Mouse (Mus musculus): ENCODE measurements around the gene Crybg1. TPM values are rescaled to one million over a fixed set of nuclear protein-coding genes. Genes with fewer than 3 reads are reported as not detected.
A peak's percentile ranks its signal among the peaks of the same experiment; 100 is the strongest.
"Not testable (repeated sequence)": the region's sequence is repeated elsewhere in the genome, so short reads cannot be mapped to it uniquely, and the experiment has no call there.

Gene Crybg1
- polyA plus RNA-seq, 1 experiment from 2014 or later, result 0.14 TPM

DNA sequence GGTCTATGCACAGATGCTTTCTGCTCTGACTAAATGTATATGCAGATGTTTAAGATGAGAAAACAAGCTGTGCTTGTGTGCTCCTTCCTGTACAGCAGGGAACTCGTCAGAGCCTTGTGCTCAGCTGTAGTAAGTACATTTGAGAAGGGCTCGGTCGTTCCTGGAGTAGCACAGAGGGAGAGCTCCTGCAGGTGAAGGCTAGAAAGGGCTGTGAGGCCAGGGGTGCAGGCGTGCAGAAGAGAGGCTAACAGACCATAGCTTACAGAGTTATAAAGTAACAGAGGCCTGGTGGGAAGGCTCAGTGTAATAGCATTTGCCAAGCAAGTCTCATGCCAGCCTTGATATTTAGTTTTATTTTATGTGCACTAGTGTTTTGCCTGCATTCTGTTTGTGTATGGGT, 203.2 kb downstream of the Crybg1 start:
- no peak overlapping the region for H3K9ac ChIP-seq (ENCODE audit: low read depth, low read length)
- H3K9me3 ChIP-seq (replicated peaks; ENCODE audit: control insufficient read depth, low read length), result no peaks in the 10 kb centered on the region
- H3K36me3 ChIP-seq (ENCODE audit: control insufficient read depth, insufficient read depth, low read length), result no peaks in the 10 kb centered on the region
- no peak overlapping the region for H3K27ac ChIP-seq (ENCODE audit: low read depth, low read length)
- no peaks in the 10 kb centered on the region for H3K27me3 ChIP-seq (ENCODE audit: control insufficient read depth, insufficient read depth, low read length)
- ATAC-seq (replicated peaks; ENCODE audit: insufficient number of reproducible peaks, low FRiP score, low TSS enrichment), result no peak
- H3K4me2 ChIP-seq, result no peak overlapping the region
- no peak overlapping the region for H3K4me3 ChIP-seq (ENCODE audit: low read depth, low read length)
- WGBS (ENCODE audit: insufficient replicate concordance), result 75% methylated on average over 4 of the region's 4 CpGs
- H3K4me1 ChIP-seq (ENCODE audit: control insufficient read depth, insufficient read depth, low read length), result 0 out of 2 replicates have a peak, but pooled peaks cover 2% of the 10 kb centered on the region

DNA sequence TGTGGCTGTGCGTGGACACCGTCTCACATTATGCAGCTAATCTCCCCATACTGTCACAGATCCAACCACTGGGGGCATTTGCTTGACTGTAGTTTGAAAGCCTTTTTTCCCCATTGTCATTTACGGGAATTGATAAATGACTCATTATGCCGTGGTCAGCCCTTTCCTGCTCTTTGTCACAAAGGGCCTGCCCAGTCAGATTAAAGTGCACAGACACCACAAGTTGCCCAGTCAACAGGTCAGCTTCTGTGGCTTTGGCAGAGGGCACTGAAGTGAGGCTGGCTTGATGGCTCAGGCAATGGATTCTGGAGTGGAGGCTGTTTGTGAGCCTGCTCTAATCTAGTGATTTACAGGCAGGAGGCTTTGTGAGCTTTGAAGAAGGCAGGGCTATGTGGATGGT, 204.9 kb downstream of the Crybg1 start:
- no peak for ATAC-seq (replicated peaks; ENCODE audit: insufficient number of reproducible peaks, low FRiP score, low TSS enrichment)
- 0 out of 2 replicates have a peak, but pooled peaks cover 2% of the 10 kb centered on the region for H3K4me1 ChIP-seq (ENCODE audit: control insufficient read depth, insufficient read depth, low read length)
- 52% methylated on average over 4 of the region's 4 CpGs for WGBS (ENCODE audit: insufficient replicate concordance)
- H3K36me3 ChIP-seq (ENCODE audit: control insufficient read depth, insufficient read depth, low read length), result no peaks in the 10 kb centered on the region
- H3K4me2 ChIP-seq, result no peak overlapping the region
- no peak overlapping the region for H3K27ac ChIP-seq (ENCODE audit: low read depth, low read length)
- H3K9me3 ChIP-seq (replicated peaks; ENCODE audit: control insufficient read depth, low read length), result no peaks in the 10 kb centered on the region
- no peak overlapping the region for H3K9ac ChIP-seq (ENCODE audit: low read depth, low read length)
- no peaks in the 10 kb centered on the region for H3K27me3 ChIP-seq (ENCODE audit: control insufficient read depth, insufficient read depth, low read length)
- no peak overlapping the region for H3K4me3 ChIP-seq (ENCODE audit: low read depth, low read length)

DNA sequence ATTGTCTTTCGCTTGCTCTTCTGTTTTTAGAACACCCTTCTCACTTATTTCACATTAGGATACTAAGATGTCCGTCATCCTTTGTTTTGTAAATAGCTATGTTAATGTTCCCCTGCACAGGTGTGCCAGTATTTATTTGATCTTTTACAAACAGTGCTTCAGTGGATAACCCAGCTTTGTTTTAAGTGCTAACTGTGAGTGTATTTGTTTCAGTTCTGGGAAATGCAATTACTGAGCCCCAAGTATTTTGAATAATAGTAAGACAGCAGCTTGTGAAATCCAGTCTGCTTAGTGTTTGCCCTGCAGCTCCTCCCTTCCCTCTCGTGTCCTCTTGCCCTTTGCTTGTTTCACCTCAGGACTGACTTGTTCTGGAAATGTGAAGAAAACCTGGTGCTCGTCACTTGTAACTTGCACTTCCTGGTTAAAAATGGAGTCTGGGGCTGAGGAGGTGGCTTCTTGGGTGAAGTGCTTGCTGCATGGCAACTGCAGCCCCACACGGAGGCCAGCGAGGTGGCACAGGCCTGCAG, 209.5 kb downstream of the Crybg1 start:
- WGBS (ENCODE audit: insufficient replicate concordance), result 69% methylated on average over 6 of the region's 6 CpGs
- no peak overlapping the region for H3K4me2 ChIP-seq
- no peak overlapping the region for H3K9ac ChIP-seq (ENCODE audit: low read depth, low read length)
- no peak for ATAC-seq (replicated peaks; ENCODE audit: insufficient number of reproducible peaks, low FRiP score, low TSS enrichment)
- H3K9me3 ChIP-seq (replicated peaks; ENCODE audit: control insufficient read depth, low read length), result no peaks in the 10 kb centered on the region
- H3K27ac ChIP-seq (ENCODE audit: low read depth, low read length), result no peak overlapping the region
- H3K36me3 ChIP-seq (ENCODE audit: control insufficient read depth, insufficient read depth, low read length), result peaks cover 3% of the 10 kb centered on the region; the same call in 1 of the 2 replicates
- H3K4me3 ChIP-seq (ENCODE audit: low read depth, low read length), result no peak overlapping the region
- no peaks in the 10 kb centered on the region for H3K27me3 ChIP-seq (ENCODE audit: control insufficient read depth, insufficient read depth, low read length)
- no peaks in the 10 kb centered on the region for H3K4me1 ChIP-seq (ENCODE audit: control insufficient read depth, insufficient read depth, low read length)

DNA sequence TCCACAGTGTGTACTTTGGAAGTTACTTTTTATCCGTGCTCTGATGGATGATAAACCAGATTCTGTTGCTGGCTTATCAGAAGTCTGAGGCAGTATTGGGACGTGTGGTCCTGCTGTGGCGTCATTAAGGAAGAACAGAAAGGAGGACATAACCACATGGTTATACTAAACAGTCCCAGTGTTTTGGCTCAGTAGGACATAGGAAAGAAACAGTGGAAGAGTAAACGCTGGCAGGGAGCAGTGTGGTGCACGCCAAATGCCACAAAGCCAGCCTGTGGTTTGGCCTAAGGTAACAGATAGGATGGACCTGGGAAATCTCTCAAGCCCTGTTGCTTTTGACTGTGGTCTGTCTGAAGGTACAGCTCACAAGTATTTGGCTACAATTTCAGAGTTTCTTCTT, 220.1 kb downstream of the Crybg1 start:
- 69% methylated on average over 5 of the region's 5 CpGs for WGBS (ENCODE audit: insufficient replicate concordance)

DNA sequence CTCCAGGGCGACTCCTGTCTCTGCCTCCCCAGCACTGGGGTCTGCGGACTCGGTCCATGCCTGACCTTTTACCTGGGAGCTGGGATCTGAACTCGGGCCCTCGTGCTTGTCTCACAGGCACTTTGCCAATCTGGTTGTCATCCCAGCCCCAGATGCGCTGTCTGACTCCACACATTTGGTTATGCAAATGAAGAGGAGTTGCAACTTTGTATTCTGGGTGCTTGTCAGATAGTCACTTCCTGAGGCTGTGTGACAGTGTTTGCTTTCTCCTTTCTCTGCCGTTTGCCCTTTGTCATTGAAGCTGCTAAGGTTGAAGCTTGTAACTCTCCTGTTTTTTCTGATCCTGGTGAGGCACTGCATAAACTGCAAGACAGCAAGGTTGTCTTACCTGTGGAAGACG, 220.9 kb downstream of the Crybg1 start:
- Histone ChIP-seq H3K4me3 (ENCODE audit: low read depth, low read length) (no peak overlapping the region), H3K27ac (ENCODE audit: low read depth, low read length) (no peak overlapping the region), H3K36me3 (ENCODE audit: control insufficient read depth, insufficient read depth, low read length) (no peaks in the 10 kb centered on the region), H3K4me1 (ENCODE audit: control insufficient read depth, insufficient read depth, low read length) (0 out of 2 replicates have a peak, but pooled peaks cover 2% of the 10 kb centered on the region), H3K9ac (ENCODE audit: low read depth, low read length) (no peak overlapping the region), H3K9me3 (replicated peaks; ENCODE audit: control insufficient read depth, low read length) (no peaks in the 10 kb centered on the region), H3K27me3 (ENCODE audit: control insufficient read depth, insufficient read depth, low read length) (no peaks in the 10 kb centered on the region), H3K4me2 (no peak overlapping the region)
- 79% methylated on average over 8 of the region's 8 CpGs for WGBS (ENCODE audit: insufficient replicate concordance)
- no peak for ATAC-seq (replicated peaks; ENCODE audit: insufficient number of reproducible peaks, low FRiP score, low TSS enrichment)

More for the DNA sequence above, 220.1 kb downstream of the Crybg1 start:
- H3K27me3 ChIP-seq (ENCODE audit: control insufficient read depth, insufficient read depth, low read length), result no peaks in the 10 kb centered on the region
- no peak overlapping the region for H3K4me3 ChIP-seq (ENCODE audit: low read depth, low read length)
- H3K9ac ChIP-seq (ENCODE audit: low read depth, low read length), result no peak overlapping the region
- no peaks in the 10 kb centered on the region for H3K9me3 ChIP-seq (replicated peaks; ENCODE audit: control insufficient read depth, low read length)
- ATAC-seq (replicated peaks; ENCODE audit: insufficient number of reproducible peaks, low FRiP score, low TSS enrichment), result no peak
- no peak overlapping the region for H3K4me2 ChIP-seq
- no peak overlapping the region for H3K27ac ChIP-seq (ENCODE audit: low read depth, low read length)
- H3K36me3 ChIP-seq (ENCODE audit: control insufficient read depth, insufficient read depth, low read length), result no peaks in the 10 kb centered on the region
- H3K4me1 ChIP-seq (ENCODE audit: control insufficient read depth, insufficient read depth, low read length), result 0 out of 2 replicates have a peak, but pooled peaks cover 2% of the 10 kb centered on the region

DNA sequence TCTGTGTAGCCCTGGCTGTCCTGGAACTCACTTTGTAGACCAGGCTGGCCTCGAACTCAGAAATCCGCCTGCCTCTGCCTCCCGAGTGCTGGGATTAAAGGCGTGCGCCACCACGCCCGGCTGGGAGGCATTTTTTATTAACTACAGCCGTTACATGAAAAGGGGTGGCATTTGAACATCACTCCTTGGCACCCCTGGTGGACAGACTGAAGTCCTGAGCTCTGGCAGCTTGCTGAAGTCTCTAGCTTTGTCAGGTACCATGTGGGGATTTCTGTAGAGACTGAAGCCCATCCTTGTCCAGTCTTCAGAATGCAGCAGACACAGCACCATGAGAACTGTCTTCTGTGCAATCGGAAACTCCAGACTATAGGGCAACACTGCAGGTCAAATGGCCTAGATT, 222.9 kb downstream of the Crybg1 start:
- H3K36me3 ChIP-seq (ENCODE audit: control insufficient read depth, insufficient read depth, low read length); H3K9me3 ChIP-seq (replicated peaks; ENCODE audit: control insufficient read depth, low read length); H3K4me1 ChIP-seq (ENCODE audit: control insufficient read depth, insufficient read depth, low read length); H3K4me3 ChIP-seq (ENCODE audit: low read depth, low read length); ATAC-seq (replicated peaks; ENCODE audit: insufficient number of reproducible peaks, low FRiP score, low TSS enrichment); H3K27me3 ChIP-seq (ENCODE audit: control insufficient read depth, insufficient read depth, low read length); H3K27ac ChIP-seq (ENCODE audit: low read depth, low read length); H3K4me2 ChIP-seq; H3K9ac ChIP-seq (ENCODE audit: low read depth, low read length): not testable (repeated sequence)
- WGBS (ENCODE audit: insufficient replicate concordance), result 91% methylated on average over 8 of the region's 9 CpGs

DNA sequence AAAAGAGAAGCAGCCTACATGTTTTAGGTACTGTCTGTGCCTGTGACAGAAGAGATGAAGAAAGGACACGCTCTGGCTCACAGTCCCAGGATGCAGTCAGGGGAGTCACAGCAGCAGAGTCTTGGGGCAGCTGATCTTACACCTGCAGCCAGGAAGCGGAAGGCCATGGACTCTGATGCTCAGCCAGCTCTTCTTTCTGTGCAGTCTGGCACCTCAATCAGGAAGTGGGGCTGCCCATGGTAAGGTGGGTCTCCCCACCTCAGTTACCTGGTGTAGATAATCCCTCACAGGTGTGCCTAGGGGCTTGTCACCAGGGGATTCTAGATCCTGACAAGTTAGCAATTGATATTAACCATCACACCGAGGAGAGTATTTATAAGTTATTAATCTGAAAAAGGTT, 225.6 kb downstream of the Crybg1 start:
- Histone ChIP-seq H3K27me3 (ENCODE audit: control insufficient read depth, insufficient read depth, low read length) (no peaks in the 10 kb centered on the region), H3K4me2 (no peak overlapping the region), H3K27ac (ENCODE audit: low read depth, low read length) (no peak overlapping the region), H3K36me3 (ENCODE audit: control insufficient read depth, insufficient read depth, low read length) (no peaks in the 10 kb centered on the region), H3K9me3 (replicated peaks; ENCODE audit: control insufficient read depth, low read length) (no peaks in the 10 kb centered on the region), H3K4me1 (ENCODE audit: control insufficient read depth, insufficient read depth, low read length) (0 out of 2 replicates have a peak, but pooled peaks cover 2% of the 10 kb centered on the region), H3K4me3 (ENCODE audit: low read depth, low read length) (no peak overlapping the region), H3K9ac (ENCODE audit: low read depth, low read length) (no peak overlapping the region)
- WGBS (ENCODE audit: insufficient replicate concordance), result 89% methylated on average over 3 of the region's 3 CpGs
- ATAC-seq (replicated peaks; ENCODE audit: insufficient number of reproducible peaks, low FRiP score, low TSS enrichment), result no peak

DNA sequence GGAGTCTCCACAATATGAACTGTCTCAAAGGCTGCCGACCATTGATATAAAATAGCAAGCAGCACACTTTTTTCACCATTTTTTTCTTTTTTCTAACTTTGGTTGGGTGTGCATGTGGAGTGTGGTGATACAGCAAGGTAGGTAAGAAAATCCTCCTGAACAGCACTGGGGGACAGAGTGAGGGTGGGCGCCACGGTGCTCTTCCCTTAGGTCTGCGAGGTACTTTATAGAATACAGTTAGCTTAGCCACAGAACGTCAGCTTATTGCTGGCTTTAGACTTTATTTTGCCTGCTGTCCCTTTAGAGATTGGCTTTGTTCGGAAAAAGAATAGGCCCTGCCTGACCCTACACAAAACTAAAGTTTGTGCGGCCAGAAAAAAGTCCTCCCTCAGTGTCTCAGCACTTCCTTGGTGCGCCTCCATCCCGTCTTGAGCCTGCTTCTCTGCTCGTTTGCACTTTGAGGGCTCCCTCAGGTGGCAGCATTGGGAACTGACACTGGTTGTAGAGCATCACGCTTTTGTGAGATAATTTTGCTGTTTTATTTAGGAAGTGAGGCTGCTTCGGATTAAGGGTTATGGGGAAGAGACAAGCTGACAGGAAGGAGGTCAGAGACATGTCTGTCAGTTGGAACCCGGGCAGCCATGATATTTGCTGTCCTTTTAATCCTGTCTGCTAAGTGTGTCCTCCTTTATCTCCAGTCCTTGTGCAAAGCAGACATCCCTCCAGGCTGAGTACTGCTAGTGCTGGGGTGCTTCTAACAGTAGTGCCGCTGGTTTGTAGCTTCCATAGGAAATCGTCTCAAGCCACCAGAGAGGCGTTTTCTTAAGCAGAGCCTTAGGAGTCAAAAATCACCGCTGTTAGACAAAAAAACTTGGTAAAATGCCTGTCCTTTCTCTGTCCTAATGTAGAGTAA, 229.7 kb downstream of the Crybg1 start:
- H3K36me3 ChIP-seq (ENCODE audit: control insufficient read depth, insufficient read depth, low read length), result no peaks in the 10 kb centered on the region
- H3K9ac ChIP-seq (ENCODE audit: low read depth, low read length), result no peak overlapping the region
- H3K27me3 ChIP-seq (ENCODE audit: control insufficient read depth, insufficient read depth, low read length), result no peaks in the 10 kb centered on the region
- no peak overlapping the region for H3K27ac ChIP-seq (ENCODE audit: low read depth, low read length)
- no peak overlapping the region for H3K4me3 ChIP-seq (ENCODE audit: low read depth, low read length)
- WGBS (ENCODE audit: insufficient replicate concordance), result 39% methylated on average over 17 of the region's 17 CpGs
- no peak for ATAC-seq (replicated peaks; ENCODE audit: insufficient number of reproducible peaks, low FRiP score, low TSS enrichment)
- H3K9me3 ChIP-seq (replicated peaks; ENCODE audit: control insufficient read depth, low read length), result no peaks in the 10 kb centered on the region
- H3K4me2 ChIP-seq, result peak overlapping the region; percentile 22; the same call in 1 of the 2 replicates
- H3K4me1 ChIP-seq (ENCODE audit: control insufficient read depth, insufficient read depth, low read length), result peaks cover 3% of the 10 kb centered on the region; the same call in 1 of the 2 replicates
